Mouse (Mus musculus) embryo, embryonic 10 days (tissue): ENCODE measurements around the gene Gpank1.
A peak's percentile ranks its signal among the peaks of the same experiment; 100 is the strongest.

Source experiments
- DNase-seq: peaks from one replicate; pipeline ENCODE4 v3.0.0-alpha.2; 2015; ENCODE audit warnings: low spot score

The Gpank1 gene

GRCm38 (mm10) chr17:35121143-35121799 is at the start of gene Gpank1:
Gene Gpank1, plus strand, starts transcription at chr17:35121455.
- peak; percentile 97 for DNase-seq

GRCm38 (mm10) chr17:35074097-35074496 is 47.2 kb upstream of the Gpank1 start:
- no peak for DNase-seq

GRCm38 (mm10) chr17:35076507-35077176 is 44.6 kb upstream of the Gpank1 start, which contains the start of gene Ly6g6e:
Gene Ly6g6e, plus strand, starts transcription at chr17:35076902.
- peak; percentile 35 for DNase-seq

DNA sequence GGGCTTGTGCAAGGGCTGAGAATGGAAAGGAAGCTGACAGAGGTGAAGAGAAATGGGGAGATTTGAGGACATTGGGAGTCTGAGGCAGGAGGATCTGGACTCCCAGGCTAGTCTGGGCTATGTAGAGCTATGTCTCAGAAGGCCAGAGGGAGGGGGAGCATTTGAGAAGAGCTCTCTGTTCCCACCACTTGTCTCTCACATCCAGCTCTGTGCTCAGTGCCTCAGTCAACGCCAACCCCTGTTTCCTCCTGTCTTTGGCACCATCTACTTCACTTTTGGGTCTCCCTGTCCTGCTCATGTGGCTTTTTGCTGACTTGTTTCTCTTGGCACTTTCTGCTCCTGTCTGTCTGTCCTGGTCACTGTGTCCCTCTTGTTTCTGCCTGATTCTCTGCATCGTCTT is 44.0 kb upstream of the Gpank1 start:
- no peak for DNase-seq

DNA sequence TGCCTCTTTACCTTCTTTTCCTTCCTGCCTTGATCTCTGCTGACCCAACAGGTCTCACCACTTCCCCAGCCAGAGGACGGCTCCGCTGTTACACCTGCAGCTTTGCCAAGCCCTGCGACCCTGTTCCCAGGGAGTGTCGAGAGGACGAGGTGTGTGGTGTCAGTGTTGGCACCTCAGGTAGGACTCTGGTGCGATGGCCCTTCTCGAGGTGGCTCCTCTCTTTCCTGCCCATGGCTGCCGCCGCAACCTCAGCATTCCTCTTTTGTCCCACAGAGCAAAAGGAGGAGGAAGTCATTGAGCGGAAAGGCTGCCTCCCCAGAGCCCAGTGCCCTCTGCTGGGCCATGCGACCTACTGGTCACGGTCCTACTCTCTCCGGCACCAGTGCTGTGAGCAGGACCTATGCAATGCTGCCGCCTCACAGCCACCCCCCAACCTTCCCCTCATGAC is 43.4 kb upstream of the Gpank1 start, which contains the start of gene Ly6g6d:
Gene Ly6g6d, minus strand, starts transcription at position 280 of the 448 bp plus-strand sequence.
- DNase-seq: peak; percentile 75

DNA sequence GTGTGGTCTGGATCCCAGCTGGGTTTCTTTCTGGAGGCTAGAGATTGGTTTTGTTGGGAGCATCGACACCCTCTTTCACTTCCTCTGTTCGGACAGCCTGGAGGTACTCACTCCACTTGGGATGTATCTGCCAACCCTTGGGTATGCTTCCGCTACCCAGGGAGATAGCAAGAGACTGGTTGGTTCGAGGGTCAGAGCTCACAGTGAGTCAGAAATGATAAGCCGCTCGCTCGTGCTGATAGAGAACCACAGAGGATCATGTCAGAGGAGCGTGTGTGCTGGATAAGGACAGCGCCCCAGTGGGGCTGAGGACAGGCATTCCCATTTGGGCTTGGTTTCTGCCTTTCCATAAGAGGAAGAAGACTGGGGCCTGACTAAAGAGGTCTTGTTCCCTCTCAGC is 41.5 kb upstream of the Gpank1 start:
- no peak for DNase-seq

GRCm38 (mm10) chr17:35080248-35080647 is 41.0 kb upstream of the Gpank1 start:
- no peak for DNase-seq

DNA sequence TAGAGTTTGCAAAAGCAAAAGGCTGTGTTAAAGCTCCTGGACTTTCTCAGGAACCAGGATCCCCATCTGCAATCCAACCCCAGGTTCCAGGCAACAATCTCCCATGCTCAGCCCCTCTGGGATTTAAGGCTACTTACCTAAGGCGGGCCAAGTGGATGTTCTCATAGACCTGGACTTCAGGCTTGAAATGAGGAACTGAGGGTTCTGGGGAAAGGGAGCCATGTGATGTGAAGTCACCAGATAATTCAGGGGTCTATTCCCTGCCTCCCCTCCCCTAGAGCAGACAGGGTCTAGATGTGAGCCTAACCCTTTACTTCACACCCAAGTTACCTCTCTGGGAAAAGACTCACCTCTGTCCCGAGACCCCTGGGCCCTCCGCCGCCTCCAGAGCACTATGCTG is 40.5 kb upstream of the Gpank1 start:
- no peak for DNase-seq

DNA sequence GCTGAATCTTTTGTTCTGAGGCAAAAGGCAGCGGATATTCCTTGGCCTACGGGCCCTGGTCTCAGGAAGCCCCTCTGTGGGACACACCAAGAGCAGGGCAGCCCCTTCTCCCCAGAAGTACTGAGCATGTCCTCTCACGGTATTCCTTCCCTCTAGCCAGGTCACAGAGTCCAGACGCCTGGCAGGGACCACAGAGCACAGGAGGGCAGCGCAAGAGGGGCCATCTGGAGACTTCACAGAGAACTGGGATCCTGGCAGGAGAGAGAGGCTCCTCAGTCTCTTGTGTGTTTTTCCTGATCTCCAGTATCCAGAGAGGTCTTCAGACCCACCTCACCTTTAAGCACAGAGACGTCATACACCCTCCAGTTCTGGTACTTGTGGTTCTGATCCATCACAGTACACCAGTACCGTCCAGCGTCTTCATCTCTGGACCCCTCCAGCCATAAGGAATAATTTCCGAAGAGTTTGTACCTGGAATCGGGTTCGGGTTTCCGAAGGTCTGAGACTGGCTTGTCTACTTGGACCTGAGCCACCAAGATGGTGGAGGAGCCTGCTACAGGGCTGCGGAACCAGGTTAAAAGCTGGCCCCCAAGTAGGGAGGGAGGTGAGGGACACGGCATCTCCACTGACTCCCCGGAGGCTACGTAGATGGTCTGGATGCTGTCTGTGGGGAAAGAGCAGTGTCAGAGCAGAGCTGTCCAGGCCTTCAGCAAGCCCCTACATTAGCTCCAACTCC is 38.2 kb upstream of the Gpank1 start:
- no peak for DNase-seq

DNA sequence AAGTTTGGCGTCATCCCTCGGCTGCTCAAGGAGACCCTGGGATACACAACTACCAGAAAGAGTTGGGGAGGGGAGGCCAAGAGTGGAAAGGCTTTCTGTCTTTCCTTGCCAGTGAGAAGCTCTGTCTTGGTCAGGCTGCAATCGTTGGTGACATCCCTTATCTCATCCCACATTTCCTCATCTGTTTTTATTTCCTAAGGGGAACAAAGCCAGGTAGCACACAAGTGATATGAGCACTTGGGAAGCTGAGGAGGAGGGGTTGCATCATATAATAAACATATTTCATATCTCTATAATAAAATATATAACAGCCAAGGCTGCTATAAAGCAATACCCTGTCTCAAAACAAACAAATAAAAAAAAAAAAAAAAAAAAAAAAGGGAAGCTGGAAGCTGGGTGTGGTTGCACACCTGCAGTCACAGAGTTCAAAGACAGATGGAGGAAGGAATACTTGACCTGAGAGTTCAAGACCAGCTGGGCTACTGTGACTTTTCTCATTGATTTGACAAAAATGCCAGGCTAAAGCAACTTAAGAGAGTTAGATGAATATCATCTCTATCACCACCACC is 37.2 kb upstream of the Gpank1 start:
- no peak for DNase-seq

DNA sequence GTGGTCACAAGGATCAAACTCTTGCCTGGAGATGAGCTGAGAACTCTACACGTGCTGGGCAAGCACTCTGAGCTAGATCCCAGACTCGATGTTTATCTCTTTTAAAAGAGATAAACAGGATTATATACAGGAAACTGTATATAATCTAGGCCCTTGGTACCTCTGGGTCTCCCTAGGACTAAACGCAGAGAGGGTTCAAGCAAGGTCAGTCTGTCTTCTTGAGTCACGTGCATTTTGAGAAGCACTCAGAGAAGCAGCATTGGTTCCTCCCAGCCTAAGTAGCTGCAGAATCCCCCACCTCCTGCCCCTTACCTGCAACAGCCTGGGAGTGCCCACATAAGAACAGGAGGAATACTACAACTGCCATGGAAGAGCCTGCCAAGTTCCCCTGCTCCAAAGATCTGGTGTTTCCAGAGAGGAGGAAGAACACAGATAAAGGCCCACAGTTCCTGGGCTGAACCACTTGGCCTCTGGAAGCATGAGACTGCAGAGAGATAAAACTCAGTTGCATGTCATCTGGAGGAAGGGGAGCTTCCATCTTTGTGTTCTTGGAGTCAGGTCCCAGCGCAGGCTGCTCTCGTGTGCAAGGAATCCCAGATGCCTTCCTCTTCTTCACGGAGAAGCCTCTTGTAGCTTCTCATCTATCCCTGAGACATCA is 35.9 kb upstream of the Gpank1 start, which contains the start of gene Ly6g6f:
Gene Ly6g6f, minus strand, starts transcription at position 403 of the 658 bp plus-strand sequence.
- no peak for DNase-seq

- no peak for DNase-seq
Measured at GRCm38 (mm10) chr17:35088151-35088550, 33.1 kb upstream of the Gpank1 start.

DNA sequence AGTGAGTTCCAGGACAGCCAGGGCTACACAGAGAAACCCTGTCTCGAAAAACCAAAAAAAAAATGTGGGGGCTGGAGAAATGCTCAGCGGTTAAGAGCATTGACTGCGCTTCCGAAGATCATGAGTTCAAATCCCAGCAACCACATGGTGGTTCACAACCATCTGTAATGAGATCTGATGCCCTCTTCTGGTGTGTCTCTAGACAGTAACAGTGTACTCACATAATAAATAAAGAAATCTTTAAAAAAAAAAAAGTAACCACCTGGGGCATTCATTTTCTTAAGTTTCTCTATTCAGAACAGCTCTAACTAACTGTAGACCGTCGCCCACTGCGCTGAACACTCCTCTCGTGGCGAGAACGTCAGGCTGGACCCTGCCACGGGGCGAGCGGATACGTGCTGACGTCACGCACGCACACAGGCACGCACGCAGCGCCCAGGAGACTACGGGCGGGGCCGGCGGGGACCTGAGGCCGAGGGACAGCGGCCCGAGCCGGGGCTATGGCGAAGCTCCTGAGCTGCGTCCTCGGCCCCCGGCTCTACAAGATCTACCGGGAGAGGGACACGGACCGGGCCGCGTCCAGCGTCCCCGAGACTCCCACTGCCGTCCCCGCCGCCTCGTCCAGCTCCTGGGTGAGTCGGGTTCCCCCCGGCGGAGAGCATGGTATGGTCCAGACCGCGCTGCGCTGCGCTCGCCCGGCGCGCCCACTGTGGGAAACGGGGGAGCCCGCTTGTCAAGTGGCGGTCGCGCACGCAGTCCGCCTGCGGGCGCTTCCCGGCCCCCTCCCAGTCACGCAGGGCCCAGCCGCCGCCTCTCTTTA is 32.2 kb upstream of the Gpank1 start, which contains the start of gene Abhd16a:
Gene Abhd16a, plus strand, starts transcription at position 439 of the 820 bp plus-strand sequence.
- peak; percentile 98 for DNase-seq

- DNase-seq: no peak
Measured at GRCm38 (mm10) chr17:35090166-35090932, 30.9 kb upstream of the Gpank1 start.

DNA sequence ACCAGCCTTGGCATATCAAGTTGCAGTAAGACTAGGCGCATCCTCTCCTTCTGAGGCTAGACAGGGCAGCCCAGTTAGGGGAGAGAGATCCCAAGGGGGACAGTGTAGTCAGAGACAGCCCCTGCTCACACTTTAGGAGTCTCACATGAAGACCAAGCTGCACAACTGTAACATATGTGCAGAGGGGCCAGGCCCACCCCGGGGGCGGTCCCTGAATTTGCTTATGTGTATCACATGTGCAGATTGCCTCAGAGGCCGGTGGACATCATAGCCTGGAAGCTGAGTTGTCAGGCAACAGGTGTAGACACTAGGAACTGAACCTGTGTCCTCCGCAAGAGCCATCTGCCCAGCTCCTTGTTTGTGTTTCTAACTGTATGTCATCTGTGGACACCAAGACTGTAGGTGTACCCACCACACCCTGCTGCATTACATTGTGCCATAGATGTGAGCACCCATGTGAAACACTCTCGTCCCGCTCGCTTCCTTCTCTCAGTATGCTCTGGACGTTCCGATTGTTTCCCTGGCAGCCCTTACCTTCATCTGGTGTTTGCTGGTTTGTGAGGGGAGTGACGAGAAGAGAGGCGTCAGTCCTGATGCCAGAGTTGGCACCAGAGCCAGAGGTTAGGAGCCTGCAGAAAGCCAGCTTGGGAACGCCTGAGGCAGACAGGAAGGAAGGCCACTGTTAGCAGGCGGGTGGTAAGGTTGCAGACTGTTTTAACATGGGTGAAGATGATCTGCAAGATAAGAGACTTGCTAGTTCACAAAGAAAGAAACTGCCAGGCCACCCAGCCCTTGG is 28.7 kb upstream of the Gpank1 start:
- no peak for DNase-seq

DNA sequence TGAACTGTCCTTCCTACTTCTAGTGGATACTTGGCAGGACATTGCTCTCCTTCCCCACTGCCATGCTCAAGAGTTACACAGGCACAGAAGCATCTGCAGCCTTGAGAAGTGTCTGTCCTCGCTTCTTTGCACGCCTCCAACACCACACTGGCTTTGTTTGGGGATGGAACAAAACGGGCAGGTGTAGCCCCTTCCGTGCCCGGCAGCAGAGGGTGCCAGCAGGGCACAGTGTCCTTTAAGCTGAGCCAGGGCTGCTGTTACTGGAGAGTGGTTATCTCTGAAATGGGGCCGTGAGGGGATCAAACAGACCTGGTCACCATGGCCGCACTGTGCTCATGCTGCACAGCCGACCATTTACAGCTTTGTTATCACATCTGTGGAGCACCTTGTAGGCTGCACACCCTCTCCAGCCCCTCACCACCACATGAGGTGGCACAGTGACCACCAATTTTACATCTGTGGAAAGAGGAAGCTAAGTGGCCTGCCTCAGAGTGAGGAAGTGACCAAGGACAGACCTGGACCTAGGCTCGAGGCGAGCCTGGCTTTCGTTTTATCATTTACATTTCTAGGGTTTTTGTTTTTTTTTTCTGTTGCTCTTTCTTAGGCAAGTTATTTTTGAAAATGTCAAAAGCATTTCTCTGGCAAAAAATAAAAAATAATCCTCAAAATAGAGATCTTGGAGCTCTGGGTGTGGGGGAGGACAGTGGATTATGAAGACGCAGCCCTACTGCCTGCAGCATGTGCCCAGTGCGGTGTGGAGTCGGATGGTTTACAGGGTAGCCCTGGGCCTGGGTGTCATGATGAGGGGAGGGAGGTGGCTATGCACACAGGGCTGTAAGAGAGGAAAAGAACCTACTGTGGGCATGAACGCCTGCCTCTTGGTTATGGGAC is 26.5 kb upstream of the Gpank1 start:
- no peak for DNase-seq

DNA sequence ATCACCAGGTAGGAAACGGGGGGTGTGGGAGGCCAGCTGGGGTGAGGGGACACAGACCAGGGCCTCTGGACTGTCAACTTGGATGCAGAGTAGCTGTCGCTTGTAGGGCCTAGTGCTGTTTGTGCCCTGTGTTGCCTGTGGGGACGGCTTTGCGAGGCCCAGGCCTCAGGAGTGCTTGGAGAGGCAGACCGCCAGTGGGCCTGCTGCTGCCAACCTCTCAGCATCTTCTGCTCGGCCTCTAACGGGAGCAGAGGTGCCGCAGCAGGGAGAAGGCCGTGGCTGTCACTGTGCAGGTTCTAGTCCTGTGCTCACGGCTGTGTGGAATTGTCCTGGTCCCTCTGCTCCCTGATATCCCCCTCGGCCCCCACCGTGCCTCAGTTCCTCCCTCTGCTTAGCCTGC is 24.7 kb upstream of the Gpank1 start:
- DNase-seq: no peak

- DNase-seq: no peak
Measured at GRCm38 (mm10) chr17:35097164-35097655, 24.0 kb upstream of the Gpank1 start.
